Mouse (Mus musculus) midbrain, embryonic 15.5 days (tissue): ENCODE results near the gene Ctnna2. TPM values are rescaled to one million over a fixed set of nuclear protein-coding genes. Genes with fewer than 3 reads are reported as not detected.

Experiments
- ATAC-seq: fragments of 200-750 bp; cut with Nextera tagmentation; replicated peaks from 2 replicates; pipeline ENCODE4 v1.8.0; 2017; ENCODE audit warnings: moderate TSS enrichment
- H3K27ac ChIP-seq: fragments of 300-500 bp; sonication (generic); 2 replicates; pipeline ENCODE4 v1.5.1; 2015; ENCODE audit warnings: mild to moderate bottlenecking, inconsistent platforms
- H3K27me3 ChIP-seq: fragments of 300-500 bp; sonication (generic); replicated peaks from 2 replicates; pipeline ENCODE4 v1.6.1; 2015; ENCODE audit warnings: inconsistent platforms
- H3K36me3 ChIP-seq: fragments of 300-500 bp; sonication (generic); replicated peaks from 2 replicates; pipeline ENCODE4 v1.6.1; 2015; ENCODE audit warnings: inconsistent platforms
- H3K4me1 ChIP-seq: fragments of 300-500 bp; sonication (generic); 2 replicates; pipeline ENCODE4 v1.6.1; 2015; ENCODE audit warnings: inconsistent platforms
- H3K4me2 ChIP-seq: fragments of 300-500 bp; sonication (generic); 2 replicates; pipeline ENCODE4 v1.6.1; 2015; ENCODE audit warnings: inconsistent platforms, mild to moderate bottlenecking, moderate library complexity
- H3K4me3 ChIP-seq: fragments of 300-500 bp; sonication (generic); 2 replicates; pipeline ENCODE4 v1.5.1; 2015; ENCODE audit warnings: mild to moderate bottlenecking, inconsistent platforms
- H3K9ac ChIP-seq: fragments of 300-500 bp; sonication (generic); 2 replicates; pipeline ENCODE4 v1.6.1; 2015; ENCODE audit warnings: mild to moderate bottlenecking, inconsistent platforms
- H3K9me3 ChIP-seq: fragments of 300-500 bp; sonication (generic); 2 replicates; pipeline ENCODE4 v1.6.1; 2016; ENCODE audit warnings: inconsistent platforms
- WGBS: fragments of 180-500 bp; shearing (Covaris S2); methylation state at CpG from one replicate; pipeline ENCODE4 v1.1.7; 2015; ENCODE audit warnings: mixed read lengths; 5-methylcytosine and 5-hydroxymethylcytosine counted together
- polyA plus RNA-seq: library from polyadenylated mRNA; unstranded; fragments of >200 nt; fragmentation: Nextera tagmentation; extraction: Ambion mirVana; gene quantifications from 2 replicates; pipeline ENCODE4 v1.2.1, GENCODE M21; 2015

Ctnna2 gene
- polyA plus RNA-seq, 1 experiment from 2014 or later = 145 TPM

DNA sequence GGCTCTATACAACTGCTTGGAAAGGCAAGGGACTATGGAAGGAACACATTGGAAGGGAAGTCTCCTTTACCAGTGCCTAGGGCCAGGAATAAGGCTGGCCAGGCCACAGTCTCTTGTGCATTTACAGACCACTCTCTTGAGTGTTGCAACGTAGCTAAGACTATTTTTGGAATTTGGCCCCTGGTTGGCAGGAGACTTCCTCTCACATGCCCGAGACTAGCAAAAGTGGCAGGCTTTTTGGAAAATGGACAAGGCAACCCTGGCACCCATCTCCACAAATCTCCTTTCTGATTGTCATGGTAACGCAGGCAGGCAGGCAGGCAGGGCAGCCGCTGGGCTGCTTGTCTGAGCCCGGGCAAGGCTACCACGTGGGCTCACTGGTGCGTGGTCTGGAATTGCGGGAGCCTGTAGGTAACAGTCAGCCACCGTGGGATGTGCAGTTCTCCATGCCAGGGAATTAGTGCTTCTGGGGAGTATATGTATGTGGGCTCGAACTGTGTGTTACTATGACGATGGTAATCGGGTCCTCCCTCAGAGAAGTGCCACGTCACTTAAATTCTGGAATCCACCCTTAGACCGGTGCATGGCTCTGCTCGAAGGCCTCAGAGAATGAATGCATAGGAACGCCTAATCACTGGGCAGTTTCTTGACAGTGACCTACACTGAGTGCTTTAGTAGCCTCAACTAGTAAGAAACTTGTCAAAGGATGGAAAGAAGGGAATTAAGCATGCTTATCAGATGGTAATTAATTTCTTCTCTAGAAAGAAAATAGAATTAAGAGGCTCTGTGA is 756.5 kb downstream of the Ctnna2 start:
- 23% methylated on average over 16 of the region's 16 CpGs for WGBS
- Histone ChIP-seq H3K4me2 (peak overlapping the region; percentile 36), H3K9me3 (no peaks in the 10 kb centered on the region), H3K4me3 (no peak overlapping the region), H3K27ac (no peak overlapping the region), H3K4me1 (peaks cover 12% of the 10 kb centered on the region; the same call in 1 of the 2 replicates), H3K9ac (0 out of 2 replicates have a peak overlapping the region, but pooled peaks have one; percentile 21), H3K36me3 (no peaks in the 10 kb centered on the region), H3K27me3 (no peaks in the 10 kb centered on the region)
- peak; percentile 91 for ATAC-seq

DNA sequence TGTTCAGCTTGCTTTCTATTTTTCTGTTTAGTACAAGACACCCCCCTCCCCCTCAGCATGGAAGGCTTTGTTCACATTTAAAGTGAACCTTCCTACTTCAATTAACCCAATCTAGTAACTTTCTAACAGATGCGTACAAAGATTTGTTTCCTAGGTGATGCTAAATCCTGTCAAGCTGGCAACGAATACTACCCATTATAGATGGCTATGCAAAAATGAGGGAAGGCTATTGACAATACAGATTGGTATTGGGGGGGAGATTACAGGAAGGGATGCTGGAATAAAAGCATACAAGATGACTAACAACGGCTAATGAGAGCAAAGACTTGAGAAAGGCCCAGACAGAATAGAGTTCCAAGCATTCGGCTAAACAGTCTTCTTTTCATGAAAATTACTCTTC is 758.7 kb downstream of the Ctnna2 start:
- H3K4me1 ChIP-seq = peaks cover 12% of the 10 kb centered on the region; the same call in 1 of the 2 replicates
- ATAC-seq = no peak
- H3K9ac ChIP-seq = no peak overlapping the region
- 25% methylated on average over 4 of the region's 4 CpGs for whole genome bisulfite sequencing
- H3K27ac ChIP-seq = no peak overlapping the region
- no peak overlapping the region for H3K4me3 ChIP-seq
- H3K4me2 ChIP-seq = no peak overlapping the region
- H3K27me3 ChIP-seq = no peaks in the 10 kb centered on the region
- H3K9me3 ChIP-seq = no peaks in the 10 kb centered on the region
- H3K36me3 ChIP-seq = no peaks in the 10 kb centered on the region

GRCm38 (mm10) chr6:77218875-77219274 is 760.6 kb downstream of the Ctnna2 start:
- ATAC-seq = no peak
- H3K36me3 ChIP-seq = no peaks in the 10 kb centered on the region
- H3K9me3 ChIP-seq = no peaks in the 10 kb centered on the region
- H3K4me1 ChIP-seq = peaks cover 15% of the 10 kb centered on the region
- no peak overlapping the region for H3K4me2 ChIP-seq
- H3K27ac ChIP-seq = no peak overlapping the region
- H3K27me3 ChIP-seq = no peaks in the 10 kb centered on the region
- no peak overlapping the region for H3K9ac ChIP-seq
- H3K4me3 ChIP-seq = no peak overlapping the region

DNA sequence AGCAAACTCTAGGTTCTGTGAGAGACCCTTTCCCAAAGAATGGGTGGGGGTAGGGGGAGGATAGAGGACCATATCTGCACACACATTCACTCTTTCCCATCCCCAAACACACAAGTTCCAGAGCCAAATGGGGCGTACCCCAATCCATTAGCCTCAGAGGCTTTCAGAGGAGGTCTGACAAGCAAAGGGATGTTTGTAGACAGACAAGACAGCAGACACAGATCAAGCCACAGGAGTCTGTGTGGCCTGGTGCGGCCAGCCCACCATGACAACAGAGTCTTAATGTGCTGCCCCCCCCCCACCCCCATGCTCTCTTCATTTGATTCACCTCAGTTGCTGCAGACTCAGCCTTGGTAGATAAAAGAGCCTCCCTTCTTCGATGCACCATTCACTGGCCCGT is 764.2 kb downstream of the Ctnna2 start:
- 51% methylated on average over 4 of the region's 4 CpGs for WGBS
- no peak overlapping the region for H3K4me2 ChIP-seq
- H3K4me1 ChIP-seq = peaks cover 7% of the 10 kb centered on the region
- no peak for ATAC-seq
- no peaks in the 10 kb centered on the region for H3K9me3 ChIP-seq
- H3K4me3 ChIP-seq = no peak overlapping the region
- no peaks in the 10 kb centered on the region for H3K27me3 ChIP-seq
- H3K27ac ChIP-seq = no peak overlapping the region
- no peaks in the 10 kb centered on the region for H3K36me3 ChIP-seq
- no peak overlapping the region for H3K9ac ChIP-seq

DNA sequence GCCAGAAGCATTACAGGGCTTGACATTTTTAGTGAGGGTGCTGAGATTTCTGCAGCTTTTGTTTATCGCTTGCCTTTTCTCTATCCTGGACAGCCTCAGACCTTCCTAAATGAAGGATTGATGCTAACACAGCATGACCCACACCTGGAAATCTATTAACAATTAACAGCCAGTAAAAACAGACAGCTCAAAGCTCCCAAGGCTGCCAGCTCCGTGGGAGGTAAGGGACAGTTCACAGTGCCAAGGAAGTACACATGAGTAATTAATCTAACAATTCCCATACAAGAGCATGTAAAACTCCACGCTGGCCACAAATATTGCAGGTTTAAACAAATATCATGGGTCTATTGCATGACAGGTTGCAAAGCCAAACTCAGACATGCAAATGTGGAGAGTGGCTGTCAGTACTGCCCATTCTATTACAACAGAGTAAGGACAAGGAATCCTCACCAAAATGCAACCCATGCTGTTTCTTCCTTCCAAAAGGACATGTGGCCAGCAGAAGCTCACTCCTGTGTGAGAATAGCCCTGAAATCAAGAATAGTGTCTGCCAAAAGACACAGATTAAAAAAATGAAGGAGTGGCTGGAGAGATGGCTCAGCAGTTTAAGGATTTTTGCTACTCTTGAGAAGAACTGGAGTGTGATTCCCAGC is 765.6 kb downstream of the Ctnna2 start:
- Histone ChIP-seq H3K27ac (no peak overlapping the region), H3K4me1 (peaks cover 7% of the 10 kb centered on the region), H3K4me3 (no peak overlapping the region), H3K4me2 (no peak overlapping the region), H3K9ac (no peak overlapping the region), H3K9me3 (no peaks in the 10 kb centered on the region), H3K27me3 (no peaks in the 10 kb centered on the region), H3K36me3 (no peaks in the 10 kb centered on the region)
- 29% methylated on average over 3 of the region's 3 CpGs for whole genome bisulfite sequencing
- ATAC-seq = no peak

GRCm38 (mm10) chr6:77209929-77210328 is 769.6 kb downstream of the Ctnna2 start:
- H3K9me3 ChIP-seq = no peaks in the 10 kb centered on the region
- no peaks in the 10 kb centered on the region for H3K27me3 ChIP-seq
- H3K4me1 ChIP-seq = peaks cover 7% of the 10 kb centered on the region
- WGBS = 82% methylated on average over 3 of the region's 3 CpGs
- ATAC-seq = no peak
- H3K4me2 ChIP-seq = no peak overlapping the region
- no peak overlapping the region for H3K4me3 ChIP-seq
- no peak overlapping the region for H3K27ac ChIP-seq
- no peaks in the 10 kb centered on the region for H3K36me3 ChIP-seq
- H3K9ac ChIP-seq = no peak overlapping the region

- no peak for ATAC-seq
- no peaks in the 10 kb centered on the region for H3K27me3 ChIP-seq
- H3K4me2 ChIP-seq = no peak overlapping the region
- no peak overlapping the region for H3K9ac ChIP-seq
- no peaks in the 10 kb centered on the region for H3K9me3 ChIP-seq
- no peak overlapping the region for H3K27ac ChIP-seq
- H3K4me3 ChIP-seq = no peak overlapping the region
- no peaks in the 10 kb centered on the region for H3K36me3 ChIP-seq
- H3K4me1 ChIP-seq = peaks cover 7% of the 10 kb centered on the region
- 89% methylated on average over 1 of the region's 1 CpGs for WGBS
These were observed 770.3 kb downstream of the Ctnna2 start for GRCm38 (mm10) chr6:77209183-77209582.

GRCm38 (mm10) chr6:77199375-77199774 is 780.1 kb downstream of the Ctnna2 start:
- Histone ChIP-seq H3K9me3 (no peaks in the 10 kb centered on the region), H3K4me3 (no peak overlapping the region), H3K4me2 (no peak overlapping the region), H3K27me3 (no peaks in the 10 kb centered on the region), H3K9ac (no peak overlapping the region), H3K27ac (no peak overlapping the region), H3K36me3 (no peaks in the 10 kb centered on the region), H3K4me1 (no peaks in the 10 kb centered on the region)
- ATAC-seq = no peak
- 16% methylated on average over 2 of the region's 2 CpGs for WGBS

GRCm38 (mm10) chr6:77196650-77197049 is 782.8 kb downstream of the Ctnna2 start:
- H3K36me3 ChIP-seq = no peaks in the 10 kb centered on the region
- no peaks in the 10 kb centered on the region for H3K9me3 ChIP-seq
- no peak overlapping the region for H3K4me3 ChIP-seq
- H3K4me1 ChIP-seq = no peaks in the 10 kb centered on the region
- ATAC-seq = no peak
- H3K27ac ChIP-seq = no peak overlapping the region
- H3K4me2 ChIP-seq = no peak overlapping the region
- H3K9ac ChIP-seq = no peak overlapping the region
- H3K27me3 ChIP-seq = no peaks in the 10 kb centered on the region
- WGBS = 83% methylated on average over 3 of the region's 3 CpGs

DNA sequence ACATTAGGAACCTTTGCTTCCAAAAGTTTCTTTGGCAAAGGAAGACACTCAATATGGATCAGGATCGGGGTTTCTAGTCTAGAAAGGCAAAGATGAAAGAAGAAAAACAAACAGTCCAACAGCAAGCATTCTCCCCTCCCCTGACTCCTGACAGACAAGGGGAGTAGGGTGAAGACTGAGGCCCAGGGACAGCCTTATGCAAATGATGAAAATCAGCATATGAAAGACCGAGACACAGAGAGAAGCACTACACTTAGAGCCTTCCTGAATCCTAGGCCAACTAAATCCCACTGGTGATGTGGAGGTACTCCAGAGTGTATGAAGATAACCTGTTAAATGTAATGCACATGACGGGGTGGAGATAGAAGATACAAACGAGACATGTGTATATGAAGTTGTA is 787.9 kb downstream of the Ctnna2 start:
- no peak overlapping the region for H3K9ac ChIP-seq
- H3K9me3 ChIP-seq = no peaks in the 10 kb centered on the region
- H3K27ac ChIP-seq = no peak overlapping the region
- no peaks in the 10 kb centered on the region for H3K36me3 ChIP-seq
- no peak overlapping the region for H3K4me2 ChIP-seq
- WGBS = 67% methylated on average over 4 of the region's 4 CpGs
- no peak for ATAC-seq
- H3K4me1 ChIP-seq = no peaks in the 10 kb centered on the region
- no peak overlapping the region for H3K4me3 ChIP-seq
- H3K27me3 ChIP-seq = no peaks in the 10 kb centered on the region

GRCm38 (mm10) chr6:77188628-77189027 is 790.9 kb downstream of the Ctnna2 start:
- no peaks in the 10 kb centered on the region for H3K27me3 ChIP-seq
- no peak overlapping the region for H3K9ac ChIP-seq
- no peak for ATAC-seq
- H3K4me3 ChIP-seq = no peak overlapping the region
- no peaks in the 10 kb centered on the region for H3K9me3 ChIP-seq
- H3K4me1 ChIP-seq = no peaks in the 10 kb centered on the region
- H3K36me3 ChIP-seq = no peaks in the 10 kb centered on the region
- no peak overlapping the region for H3K4me2 ChIP-seq
- WGBS = 34% methylated on average over 2 of the region's 2 CpGs
- no peak overlapping the region for H3K27ac ChIP-seq

DNA sequence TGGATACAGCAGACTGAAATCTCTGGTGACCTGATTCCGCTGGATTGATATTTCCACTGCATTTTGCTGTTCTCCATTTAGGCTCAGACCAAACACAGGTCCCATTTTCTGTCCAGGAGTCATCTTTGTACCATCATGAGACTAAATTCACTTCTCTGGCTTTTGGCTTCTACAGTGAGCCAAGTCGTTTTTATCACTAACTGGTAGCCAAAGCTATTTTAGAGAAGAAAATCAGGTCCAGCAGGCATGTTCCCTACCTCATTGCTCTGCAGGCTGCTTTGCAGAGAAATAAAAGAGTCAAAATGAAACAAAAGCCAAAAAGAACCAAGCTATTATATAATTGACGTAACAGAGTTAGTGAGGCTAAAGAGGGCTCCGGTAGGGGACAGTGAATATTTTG is 793.7 kb downstream of the Ctnna2 start:
- Histone ChIP-seq H3K27ac (no peak overlapping the region), H3K9me3 (no peaks in the 10 kb centered on the region), H3K27me3 (no peaks in the 10 kb centered on the region), H3K36me3 (no peaks in the 10 kb centered on the region), H3K4me2 (no peak overlapping the region), H3K9ac (no peak overlapping the region), H3K4me1 (no peaks in the 10 kb centered on the region), H3K4me3 (no peak overlapping the region)
- WGBS = 74% methylated on average over 4 of the region's 4 CpGs
- ATAC-seq = no peak

GRCm38 (mm10) chr6:77184896-77185295 is 794.6 kb downstream of the Ctnna2 start:
- 68% methylated on average over 2 of the region's 2 CpGs for WGBS
- H3K4me2 ChIP-seq = no peak overlapping the region
- H3K36me3 ChIP-seq = no peaks in the 10 kb centered on the region
- no peaks in the 10 kb centered on the region for H3K4me1 ChIP-seq
- H3K4me3 ChIP-seq = no peak overlapping the region
- no peak for ATAC-seq
- no peaks in the 10 kb centered on the region for H3K27me3 ChIP-seq
- no peaks in the 10 kb centered on the region for H3K9me3 ChIP-seq
- no peak overlapping the region for H3K27ac ChIP-seq
- H3K9ac ChIP-seq = no peak overlapping the region
